Mouse (Mus musculus) liver, embryonic 14.5 days (tissue): Measurements from ENCODE around the gene Por. TPM values are rescaled to one million over a fixed set of nuclear protein-coding genes. Genes with fewer than 3 reads are reported as not detected.

Experiments used
- ATAC-seq: fragments of 200-750 bp; cut with Nextera tagmentation; 2 replicates; pipeline ENCODE4 v1.8.0; 2017; ENCODE audit warnings: moderate number of reproducible peaks, mild to moderate bottlenecking, moderate library complexity; ENCODE audit not compliant: insufficient read depth
- DNase-seq, 3 experiments: peaks; one replicate each; pipeline ENCODE4 v3.0.0-alpha.2; 2012 to 2013; ENCODE audit warnings: low read depth in 3 of 3, low spot score in 3 of 3
- H3K27ac ChIP-seq: fragments of 300-500 bp; sonication (generic); 2 replicates; pipeline ENCODE4 v1.5.1; 2014; ENCODE audit warnings: moderate library complexity, mild to moderate bottlenecking, control low read depth, inconsistent platforms
- H3K27me3 ChIP-seq: fragments of 300-500 bp; sonication (generic); 2 replicates; pipeline ENCODE4 v1.6.1; 2014; ENCODE audit warnings: mild to moderate bottlenecking, low read length, moderate library complexity; ENCODE audit not compliant: control insufficient read depth, insufficient read depth
- H3K36me3 ChIP-seq: fragments of 300-500 bp; sonication (generic); replicated peaks from 2 replicates; pipeline ENCODE4 v1.6.1; 2014; ENCODE audit warnings: low read depth; ENCODE audit not compliant: control insufficient read depth, insufficient read depth
- H3K4me1 ChIP-seq, 2 experiments: fragments of 200-500 bp in 1 of 2; fragments of 300-500 bp in 1 of 2; sonication (generic) in 1 of 2; replicated peaks; 2 replicates each; pipeline ENCODE4 v1.6.1; 2012 to 2014; ENCODE audit warnings: antibody characterized with exemption in 1 of 2, inconsistent platforms in 1 of 2, low read length in 1 of 2; ENCODE audit not compliant: control insufficient read depth in 2 of 2, insufficient read depth in 2 of 2
- H3K4me2 ChIP-seq: fragments of 300-500 bp; sonication (generic); 2 replicates; pipeline ENCODE4 v1.6.1; 2014; ENCODE audit warnings: low read depth, mild to moderate bottlenecking, control low read depth, moderate library complexity
- H3K4me3 ChIP-seq, 2 experiments: fragments of 200-500 bp in 1 of 2; fragments of 300-500 bp in 1 of 2; sonication (generic) in 1 of 2; 2 replicates each; pipeline ENCODE4 v1.5.1; 2012 to 2014; ENCODE audit warnings: low read depth in 2 of 2, low read length in 2 of 2, mild to moderate bottlenecking in 2 of 2, control low read depth in 1 of 2, inconsistent platforms in 1 of 2, moderate library complexity in 1 of 2; ENCODE audit not compliant: insufficient read depth in 1 of 2
- H3K9ac ChIP-seq: fragments of 300-500 bp; sonication (generic); replicated peaks from 2 replicates; pipeline ENCODE4 v1.6.1; 2014; ENCODE audit warnings: mild to moderate bottlenecking, control low read depth, moderate library complexity
- H3K9me3 ChIP-seq: fragments of 300-500 bp; sonication (generic); 2 replicates; pipeline ENCODE4 v1.6.1; 2016; ENCODE audit warnings: low read length, mixed read lengths; ENCODE audit not compliant: control insufficient read depth
- CTCF ChIP-seq: IDR thresholded peaks from 2 replicates; pipeline ENCODE4 v1.5.1; 2016; ENCODE audit warnings: antibody characterized with exemption, low read depth, control low read depth
- EP300 ChIP-seq: IDR thresholded peaks from 2 replicates; pipeline ENCODE4 v1.6.1; 2016; ENCODE audit warnings: antibody characterized with exemption, low read depth
- WGBS: fragments of 180-500 bp; shearing (Covaris S2); extraction: QIAGEN DNeasy Blood & Tissue Kit; methylation state at CpG from one replicate; pipeline ENCODE4 v1.1.7; 2014; ENCODE audit not compliant: insufficient replicate concordance; 5-methylcytosine and 5-hydroxymethylcytosine counted together
- polyA plus RNA-seq, 2 experiments: library from polyadenylated mRNA; depleted of rRNA in 1 of 2; stranded (reverse) in 1 of 2; unstranded in 1 of 2; fragments of >200 nt; fragmentation: Nextera tagmentation in 1 of 2; extraction: Ambion mirVana in 1 of 2; gene quantifications; 2 replicates each; pipeline versions ENCODE4 v1.2.1 to v1.2.3; 2012 to 2014

Gene Por
- polyA plus RNA-seq, 2 experiments, result 18.1 to 21.7 TPM

GRCm38 (mm10) chr5:135672980-135673379 lies 3.1 kb downstream of the Por start:
- Histone ChIP-seq H3K9me3 (no peaks in the 10 kb centered on the region), H3K9ac (no peak overlapping the region), H3K4me2 (no peak overlapping the region), H3K27me3 (no peaks in the 10 kb centered on the region), H3K27ac (no peak overlapping the region), H3K4me1 (peaks cover 0 to 7% of the 10 kb centered on the region in 2 experiments; a peak in 2 of 4 replicates), H3K36me3 (no peaks in the 10 kb centered on the region), H3K4me3 (no peak overlapping the region)
- DNase-seq (no peak), ATAC-seq (no peak)
- no peak for TF ChIP-seq EP300
- no peak for TF ChIP-seq CTCF
- 45% methylated on average over 5 of the region's 5 CpGs for WGBS

GRCm38 (mm10) chr5:135674349-135674775 lies 4.5 kb downstream of the Por start:
- no peak for DNase-seq
- WGBS, result 30% methylated on average over 3 of the region's 3 CpGs
- peaks cover 0 to 7% of the 10 kb centered on the region in 2 experiments; a peak in 2 of 4 replicates for H3K4me1 ChIP-seq
- no peak overlapping the region for H3K27ac ChIP-seq
- H3K4me2 ChIP-seq, result peak overlapping the region; percentile 4; the same call in 1 of the 2 replicates
- H3K9ac ChIP-seq, result no peak overlapping the region
- no peaks in the 10 kb centered on the region for H3K27me3 ChIP-seq
- ATAC-seq, result peak; percentile 47; the same call in 1 of the 2 replicates
- H3K36me3 ChIP-seq, result no peaks in the 10 kb centered on the region
- TF ChIP-seq EP300 (no peak), CTCF (no peak)
- H3K4me3 ChIP-seq, result no peak overlapping the region
- H3K9me3 ChIP-seq, result no peaks in the 10 kb centered on the region

- Histone ChIP-seq H3K9ac (no peak overlapping the region), H3K36me3 (no peaks in the 10 kb centered on the region)
- TF ChIP-seq EP300, result no peak
- no peak for TF ChIP-seq CTCF
These were observed 5.0 kb downstream of the Por start for GRCm38 (mm10) chr5:135674821-135675220.

DNA sequence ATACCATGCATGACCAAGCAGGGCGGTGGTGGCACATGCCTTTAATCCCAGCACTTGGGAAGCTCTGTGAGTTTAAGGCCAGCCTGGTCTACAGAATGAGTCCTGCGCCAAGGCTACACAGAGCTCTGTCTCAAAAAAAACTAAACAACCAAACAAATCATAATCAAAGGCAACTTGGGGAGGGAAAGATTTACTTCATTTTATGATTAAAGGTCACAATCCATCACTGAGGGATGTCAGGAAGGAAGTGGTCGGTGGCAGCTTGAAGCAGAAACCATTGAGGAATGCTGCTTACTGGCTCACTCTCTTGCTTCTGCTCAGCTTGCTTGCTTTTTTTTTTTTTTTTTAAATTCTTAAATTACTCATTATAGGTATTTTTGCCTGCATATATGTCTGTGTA lies 6.9 kb downstream of the Por start:
- H3K4me2 ChIP-seq, result no peak overlapping the region
- WGBS, result 55% methylated on average over 3 of the region's 3 CpGs
- ATAC-seq, result no peak

More at GRCm38 (mm10) chr5:135674821-135675220, 5.0 kb downstream of the Por start:
- H3K27ac ChIP-seq, result no peak overlapping the region
- peaks cover 0 to 7% of the 10 kb centered on the region in 2 experiments; a peak in 2 of 4 replicates for H3K4me1 ChIP-seq
- ATAC-seq (peak; percentile 47; the same call in 1 of the 2 replicates), DNase-seq (no peak)
- no peaks in the 10 kb centered on the region for H3K9me3 ChIP-seq
- no peaks in the 10 kb centered on the region for H3K27me3 ChIP-seq
- WGBS, result 10% methylated on average over 11 of the region's 11 CpGs
- peak overlapping the region; percentile 37 for H3K4me2 ChIP-seq
- H3K4me3 ChIP-seq, result no peak overlapping the region

GRCm38 (mm10) chr5:135677251-135677650 lies 7.4 kb downstream of the Por start:
- 18% methylated on average over 2 of the region's 2 CpGs for WGBS
- Histone ChIP-seq H3K4me2 (no peak overlapping the region), H3K27me3 (no peaks in the 10 kb centered on the region), H3K9ac (no peak overlapping the region), H3K27ac (no peak overlapping the region), H3K36me3 (no peaks in the 10 kb centered on the region), H3K9me3 (no peaks in the 10 kb centered on the region), H3K4me1 (peaks cover 0 to 7% of the 10 kb centered on the region in 2 experiments; a peak in 2 of 4 replicates), H3K4me3 (no peak overlapping the region)
- ATAC-seq, result no peak
- DNase-seq, result no peak
- TF ChIP-seq EP300 (no peak), CTCF (no peak)

More for the DNA sequence above, 6.9 kb downstream of the Por start:
- no peak overlapping the region for H3K4me3 ChIP-seq
- no peaks in the 10 kb centered on the region for H3K36me3 ChIP-seq
- no peaks in the 10 kb centered on the region for H3K9me3 ChIP-seq
- TF ChIP-seq CTCF, result no peak
- TF ChIP-seq EP300, result no peak
- H3K9ac ChIP-seq, result no peak overlapping the region
- no peaks in the 10 kb centered on the region for H3K27me3 ChIP-seq
- DNase-seq, result no peak
- H3K27ac ChIP-seq, result no peak overlapping the region
- H3K4me1 ChIP-seq, result peaks cover 0 to 7% of the 10 kb centered on the region in 2 experiments; a peak in 2 of 4 replicates
